Mouse (Mus musculus) embryo, embryonic 11 days (tissue): ENCODE measurements around the gene Eif3a.

Source experiments
- DNase-seq: peaks from one replicate; pipeline ENCODE4 v3.0.0-alpha.2; 2015

Eif3a gene

DNA sequence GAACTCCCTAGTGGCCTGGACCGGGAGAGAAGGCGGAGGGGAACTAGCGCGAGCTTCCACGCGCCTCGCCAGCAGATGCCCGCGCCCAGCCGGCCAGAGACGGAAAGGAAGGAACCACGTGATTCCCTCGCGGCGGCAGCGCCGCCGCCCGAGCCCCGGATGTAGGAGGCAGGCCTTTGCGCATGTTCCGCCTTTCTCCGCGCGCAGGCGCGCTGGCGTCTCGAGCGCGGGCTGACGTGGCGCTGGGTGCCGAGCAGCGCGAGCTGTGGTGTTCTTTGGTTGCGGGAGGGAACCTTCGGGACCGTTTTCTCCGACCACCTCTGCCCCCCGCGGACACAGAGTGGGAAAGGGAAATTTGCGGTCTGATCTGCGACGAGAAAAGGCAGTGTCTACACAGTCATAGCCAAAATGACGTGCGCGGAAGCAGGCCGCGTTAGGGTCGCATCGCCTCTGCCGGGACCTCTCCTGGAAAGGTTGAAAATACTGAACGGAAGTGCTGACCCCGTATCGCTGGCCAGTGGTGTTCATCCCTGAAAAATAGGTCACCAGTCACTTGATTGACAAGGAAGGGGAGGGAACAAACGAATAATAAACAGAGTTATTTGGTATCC lies at the start of gene Eif3a:
Eif3a (minus strand) TSS at position 108 of the 611 bp plus-strand sequence.
- DNase-seq = peak; percentile 96

- peak; percentile 82 for DNase-seq
These were observed 47.3 kb upstream of the Eif3a start for GRCm38 (mm10) chr19:60837747-60838146.

GRCm38 (mm10) chr19:60818677-60819076 lies 28.2 kb upstream of the Eif3a start:
- DNase-seq = no peak

DNA sequence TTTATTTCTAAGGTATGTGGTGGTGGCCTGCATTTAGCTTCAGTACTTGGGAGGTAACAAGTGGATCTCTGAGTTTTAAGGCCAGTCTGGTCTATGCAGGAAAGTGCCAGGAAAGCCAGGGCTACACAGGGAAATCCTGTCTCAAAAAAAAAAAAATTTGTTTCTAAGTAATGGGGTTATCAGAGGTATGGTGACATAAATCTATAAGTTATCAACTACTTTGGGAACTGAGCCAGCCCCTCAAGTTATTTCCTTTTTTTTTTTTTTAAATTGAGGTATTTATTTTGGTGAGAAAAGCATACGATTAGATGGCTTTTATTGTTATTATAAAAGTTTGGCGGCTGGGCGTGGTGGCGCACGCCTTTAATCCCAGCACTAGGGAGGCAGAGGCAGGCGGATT lies 22.7 kb upstream of the Eif3a start:
- no peak for DNase-seq

- DNase-seq = no peak
These were observed 21.6 kb upstream of the Eif3a start for GRCm38 (mm10) chr19:60812036-60812389.

GRCm38 (mm10) chr19:60811098-60812035 lies 20.9 kb upstream of the Eif3a start, which contains the start of gene Fam45a:
Gene Fam45a (plus strand): TSS chr19:60811585.
- peak; percentile 94 for DNase-seq

DNA sequence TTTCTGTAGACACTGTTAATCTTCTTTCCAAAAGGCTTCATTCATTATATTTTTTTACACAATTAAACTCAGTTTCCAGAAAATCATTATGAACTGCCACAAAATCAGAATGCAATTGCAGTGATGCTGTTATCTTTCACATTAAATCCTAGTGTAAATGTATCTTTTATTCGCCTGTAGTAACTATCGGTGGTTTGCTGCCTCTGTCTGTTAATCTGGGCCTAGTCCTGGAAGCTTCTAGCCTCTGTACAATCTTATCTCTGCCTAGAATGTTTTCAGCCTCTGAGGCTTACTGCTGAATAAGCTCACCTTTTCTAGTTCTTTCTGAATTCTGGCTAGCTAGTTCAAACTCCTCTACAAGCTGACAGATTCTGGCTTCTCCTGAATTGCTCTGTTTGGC lies 19.5 kb upstream of the Eif3a start:
- DNase-seq = no peak

DNA sequence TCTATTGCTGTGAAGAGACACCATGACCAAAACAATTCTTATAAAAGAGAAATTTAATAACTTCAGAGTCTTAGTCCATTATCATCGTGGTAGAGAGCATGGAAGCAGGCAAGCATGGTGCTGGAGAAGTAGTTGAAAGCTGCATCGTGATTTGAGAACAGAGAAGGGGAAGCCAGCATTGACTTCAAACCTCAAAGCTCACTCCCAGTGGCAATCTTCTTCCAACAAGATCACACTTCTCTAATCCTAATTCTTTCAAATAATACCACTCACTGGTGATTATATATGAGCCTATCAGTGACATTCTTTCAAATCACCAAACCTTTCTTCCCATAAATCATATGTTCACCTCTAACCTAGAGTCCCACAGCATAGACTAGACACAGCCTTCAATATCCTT lies 14.4 kb upstream of the Eif3a start:
- DNase-seq = no peak

DNA sequence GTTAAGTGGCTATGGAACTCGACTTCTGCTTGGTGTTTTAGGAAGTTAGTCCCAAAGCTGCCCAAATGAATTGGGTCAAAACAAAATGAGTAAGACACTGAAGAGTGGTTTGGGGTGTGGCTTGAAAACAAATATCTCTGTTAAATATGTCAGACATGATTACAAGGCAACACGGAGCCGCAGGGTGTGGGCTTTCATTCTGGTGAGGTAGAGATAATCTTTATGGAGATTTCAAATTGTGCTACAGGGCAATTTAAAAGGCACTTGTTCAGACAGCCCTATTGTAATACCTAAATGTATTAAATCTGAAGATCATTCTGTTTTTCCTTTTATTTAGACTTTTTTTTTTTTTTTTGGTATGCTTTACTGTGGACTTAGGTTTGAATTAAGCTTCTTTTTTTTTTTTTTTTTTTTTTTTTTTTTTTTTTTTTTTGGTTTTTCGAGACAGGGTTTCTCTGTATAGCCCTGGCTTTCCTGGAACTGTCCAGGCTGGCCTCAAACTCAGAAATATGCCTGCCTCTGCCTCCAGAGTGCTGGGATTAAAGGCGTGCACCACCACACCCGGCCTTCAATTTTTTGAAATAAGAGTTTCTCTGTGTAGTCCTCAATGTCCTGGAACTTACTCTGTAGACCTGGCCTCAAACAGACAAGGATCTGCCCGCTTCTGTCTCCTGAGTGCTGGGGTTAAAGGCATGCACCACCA lies 9.6 kb upstream of the Eif3a start:
- DNase-seq = no peak

- DNase-seq = no peak
These were observed 7.0 kb upstream of the Eif3a start for GRCm38 (mm10) chr19:60797415-60797814.

DNA sequence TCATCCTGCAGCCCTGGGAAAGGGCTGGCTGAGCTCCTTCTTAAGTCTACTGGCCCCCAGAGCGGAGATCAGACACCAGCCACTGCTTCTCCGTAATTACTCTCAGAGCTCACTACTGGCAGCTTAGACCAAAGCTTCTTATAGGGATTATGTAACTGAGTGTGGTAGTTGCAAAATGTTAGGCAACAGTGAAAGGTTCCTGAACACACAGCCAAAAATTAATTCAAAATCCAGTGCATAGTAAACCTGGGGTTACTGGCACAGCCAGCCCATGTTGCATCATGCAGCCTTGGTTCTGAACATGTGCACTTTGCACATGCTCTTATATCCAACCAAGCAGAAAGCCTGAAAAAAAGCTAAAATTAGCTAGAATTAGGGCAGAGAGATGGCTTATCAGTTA lies 4.8 kb upstream of the Eif3a start:
- DNase-seq = no peak

GRCm38 (mm10) chr19:60793170-60793707 lies 2.8 kb upstream of the Eif3a start:
- DNase-seq = no peak

DNA sequence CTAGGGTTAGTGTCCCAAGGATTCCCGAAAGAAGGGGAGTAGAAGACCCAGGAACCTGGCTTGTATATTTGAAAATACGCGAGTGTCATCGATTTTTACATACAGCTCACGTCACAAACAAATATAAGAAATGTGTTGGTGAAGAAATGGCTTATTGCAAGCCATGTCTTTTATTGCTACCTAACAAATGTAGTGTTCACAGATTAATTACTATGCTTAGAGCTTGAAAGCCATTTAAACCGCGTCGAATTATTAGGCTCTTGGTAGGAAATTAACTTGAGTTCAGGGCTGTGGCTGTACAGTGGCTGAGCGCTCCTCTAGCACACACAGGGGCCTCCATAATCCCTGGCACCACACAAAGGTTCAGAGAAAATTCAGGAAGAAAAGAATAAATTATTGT lies 706 bp upstream of the Eif3a start:
- DNase-seq = no peak

- peak; percentile 77 for DNase-seq
These were observed 445 bp downstream of the Eif3a start for GRCm38 (mm10) chr19:60789919-60790506.

- DNase-seq = peak; percentile 6
These were observed 1.0 kb downstream of the Eif3a start for GRCm38 (mm10) chr19:60789452-60789851.

DNA sequence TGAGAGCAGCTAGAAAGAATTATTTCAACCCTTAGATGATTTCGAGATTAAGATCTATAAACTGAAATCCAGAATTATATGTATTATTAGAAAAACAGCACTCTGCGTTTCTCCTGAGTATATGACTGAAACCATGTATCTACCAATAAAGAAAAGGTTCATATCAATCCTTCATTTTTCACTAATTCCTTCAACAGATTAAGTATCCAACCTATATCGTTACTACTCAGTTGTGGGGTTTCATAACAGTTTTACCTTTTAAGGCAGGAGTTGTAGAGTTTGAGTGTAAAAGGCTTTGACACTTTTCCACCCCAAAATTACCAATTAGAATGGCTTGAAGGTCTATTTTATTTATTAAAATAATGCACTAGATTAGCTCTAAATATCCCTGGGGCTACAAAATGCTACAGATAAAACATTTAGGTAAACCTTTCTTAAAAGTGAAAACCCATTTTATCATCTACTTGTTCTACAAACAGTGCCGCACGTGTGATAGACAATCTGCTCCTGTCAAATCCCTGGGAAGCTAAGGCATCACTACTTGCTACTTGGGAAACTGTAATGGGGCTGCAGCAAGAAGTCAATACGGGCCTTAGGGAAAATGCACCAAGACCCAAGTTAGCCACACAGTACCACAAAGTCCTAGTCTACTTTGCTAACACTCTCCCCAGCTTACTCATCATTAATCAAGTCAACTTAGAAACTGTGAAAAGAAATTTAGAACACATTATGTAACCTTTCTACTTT lies 2.1 kb downstream of the Eif3a start:
- DNase-seq = peak; percentile 8

DNA sequence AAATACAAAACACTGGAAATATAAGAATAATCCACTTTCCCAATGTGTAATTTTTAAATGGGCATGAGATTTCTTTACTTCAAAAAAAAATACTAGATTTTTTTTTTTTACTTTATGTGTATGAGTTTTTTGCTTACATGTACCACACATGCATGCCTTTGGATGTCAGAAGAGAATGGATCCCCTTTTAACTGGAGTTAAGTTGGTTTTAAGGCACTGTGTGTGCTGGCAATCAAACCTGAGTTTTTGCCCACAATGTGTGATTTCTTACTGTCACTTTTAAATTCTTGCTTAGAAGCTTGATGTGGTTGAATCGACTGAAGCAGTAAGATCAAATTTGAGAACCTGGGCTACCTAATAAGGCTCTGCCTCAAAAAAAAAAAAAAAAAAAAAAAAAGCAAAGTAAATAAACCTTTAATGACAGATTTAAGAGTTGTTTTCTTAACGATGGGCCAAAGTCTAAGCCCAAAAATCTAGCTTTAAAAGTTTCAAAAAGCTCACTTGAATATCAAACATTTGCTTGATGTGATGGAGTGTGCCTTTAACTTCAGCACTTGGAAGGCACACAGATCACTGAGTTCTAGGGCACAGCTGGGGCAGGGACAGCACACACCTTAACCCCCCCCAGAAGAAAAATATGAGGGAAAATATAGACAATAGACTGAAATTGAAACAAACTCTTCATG lies 2.9 kb downstream of the Eif3a start:
- no peak for DNase-seq

DNA sequence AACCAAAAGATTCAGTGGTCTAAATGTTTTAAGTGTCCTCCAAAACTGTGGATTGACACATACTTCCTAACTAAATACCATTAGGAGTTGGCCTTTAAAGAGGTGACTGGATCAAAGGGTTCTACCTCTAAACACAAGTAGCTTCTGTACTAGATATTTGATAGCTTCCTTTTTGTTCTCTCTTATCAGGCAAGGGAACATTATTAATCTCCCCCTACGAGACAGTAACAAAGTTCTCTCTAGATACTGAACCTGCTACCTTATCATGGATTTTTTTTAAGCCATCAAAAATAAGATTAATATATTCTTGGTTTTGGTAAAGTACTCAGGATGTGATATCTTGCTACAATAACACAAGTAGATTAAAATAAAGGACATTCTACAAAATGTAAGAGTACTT lies 5.7 kb downstream of the Eif3a start:
- DNase-seq = no peak

DNA sequence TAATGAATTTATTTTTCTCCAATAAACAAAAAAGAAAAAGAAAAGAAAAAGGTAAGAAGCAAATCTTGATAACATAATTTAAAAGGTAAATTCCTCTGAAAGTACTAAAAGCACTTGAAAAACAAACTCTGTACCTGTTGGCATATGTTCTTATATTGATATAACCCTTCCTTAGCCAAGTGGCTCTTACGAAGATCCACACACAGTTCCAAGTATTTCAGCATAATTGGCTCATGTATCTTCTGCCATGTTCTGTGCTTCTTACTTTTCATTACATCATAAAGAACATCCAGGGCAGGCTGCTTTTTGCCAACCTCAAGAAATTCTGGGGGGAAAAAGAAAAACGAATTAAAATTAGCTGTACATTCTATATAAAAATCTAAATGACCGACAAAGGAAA lies 8.4 kb downstream of the Eif3a start:
- DNase-seq = no peak

- no peak for DNase-seq
These were observed 17.1 kb downstream of the Eif3a start for GRCm38 (mm10) chr19:60773366-60773765.
